Mouse (Mus musculus) lung, postnatal 36 days (tissue): ENCODE data around the gene Gpr137b.
"Not testable (repeated sequence)": the region's sequence is repeated elsewhere in the genome, so short reads cannot be mapped to it uniquely, and the experiment has no call there.

Source experiments
- DNase-seq: peaks from one replicate; pipeline ENCODE4 v3.0.0; 2022; ENCODE audit warnings: mixed read lengths

Gene Gpr137b

GRCm38 (mm10) chr13:13363536-13363935, 30.3 kb downstream of the Gpr137b start:
- DNase-seq = not testable (repeated sequence)

- not testable (repeated sequence) for DNase-seq
Observed at GRCm38 (mm10) chr13:13362261-13362660, 31.6 kb downstream of the Gpr137b start.

- not testable (repeated sequence) for DNase-seq
Observed at GRCm38 (mm10) chr13:13360045-13360444, 33.8 kb downstream of the Gpr137b start.

- DNase-seq = not testable (repeated sequence)
Observed at GRCm38 (mm10) chr13:13358602-13359001, 35.2 kb downstream of the Gpr137b start.

GRCm38 (mm10) chr13:13358097-13358496, 35.7 kb downstream of the Gpr137b start:
- DNase-seq = not testable (repeated sequence)

- DNase-seq = not testable (repeated sequence)
Observed at GRCm38 (mm10) chr13:13352113-13352512, 41.7 kb downstream of the Gpr137b start.

- DNase-seq = not testable (repeated sequence)
Observed at GRCm38 (mm10) chr13:13350681-13351080, 43.1 kb downstream of the Gpr137b start.

GRCm38 (mm10) chr13:13349288-13349687, 44.5 kb downstream of the Gpr137b start:
- DNase-seq = peak; percentile 93

GRCm38 (mm10) chr13:13347634-13348412, 46.0 kb downstream of the Gpr137b start:
- DNase-seq = not testable (repeated sequence)

- DNase-seq = not testable (repeated sequence)
Observed at GRCm38 (mm10) chr13:13337361-13337760, 56.5 kb downstream of the Gpr137b start.

GRCm38 (mm10) chr13:13328876-13329275, 64.9 kb downstream of the Gpr137b start:
- peak; percentile 82 for DNase-seq
